Mouse (Mus musculus) urinary bladder, postnatal 36 days (tissue): Measurements from ENCODE around the gene Rab42.
"Not testable (repeated sequence)": the region's sequence is repeated elsewhere in the genome, so short reads cannot be mapped to it uniquely, and the experiment has no call there.

Source experiments
- DNase-seq, 2 experiments: peaks; one replicate each; pipeline ENCODE4 v3.0.0; 2022; ENCODE audit warnings: low spot score in 2 of 2, mixed read lengths in 1 of 2

The Rab42 gene

GRCm38 (mm10) chr4:132311801-132312200 lies 8.6 kb upstream of the Rab42 start:
- no peak for DNase-seq

GRCm38 (mm10) chr4:132311209-132311608 lies 8.0 kb upstream of the Rab42 start:
- DNase-seq, result no peak

GRCm38 (mm10) chr4:132309849-132310472 lies 6.8 kb upstream of the Rab42 start:
- peak in 1 of 2 experiments; percentile 31 for DNase-seq

- DNase-seq, result peak in 1 of 2 experiments; percentile 17
These were observed 6.1 kb upstream of the Rab42 start for GRCm38 (mm10) chr4:132309140-132309848.

GRCm38 (mm10) chr4:132308437-132309139 lies 5.4 kb upstream of the Rab42 start:
- DNase-seq, result peak; percentile 85 to 90

GRCm38 (mm10) chr4:132306004-132306403 lies 2.8 kb upstream of the Rab42 start:
- no peak for DNase-seq

- no peak for DNase-seq
These were observed 2.1 kb upstream of the Rab42 start for GRCm38 (mm10) chr4:132305276-132305675.

GRCm38 (mm10) chr4:132303484-132303883 lies 299 bp upstream of the Rab42 start:
- not testable (repeated sequence) for DNase-seq

GRCm38 (mm10) chr4:132301965-132302938 lies 933 bp downstream of the Rab42 start:
- no peak for DNase-seq

- DNase-seq, result no peak
These were observed 1.7 kb downstream of the Rab42 start for GRCm38 (mm10) chr4:132301486-132301885.

GRCm38 (mm10) chr4:132299849-132300248 lies 3.3 kb downstream of the Rab42 start:
- no peak for DNase-seq

- DNase-seq, result no peak
These were observed 7.3 kb downstream of the Rab42 start for GRCm38 (mm10) chr4:132295696-132296390.

- no peak for DNase-seq
These were observed 9.4 kb downstream of the Rab42 start for GRCm38 (mm10) chr4:132293682-132294240.

- DNase-seq, result no peak
These were observed 10.2 kb downstream of the Rab42 start for GRCm38 (mm10) chr4:132292988-132293387.

GRCm38 (mm10) chr4:132291624-132292335 lies 11.4 kb downstream of the Rab42 start:
- DNase-seq, result no peak

GRCm38 (mm10) chr4:132291056-132291455 lies 12.1 kb downstream of the Rab42 start:
- DNase-seq, result no peak

GRCm38 (mm10) chr4:132288840-132289239 lies 14.3 kb downstream of the Rab42 start:
- DNase-seq, result not testable (repeated sequence)

GRCm38 (mm10) chr4:132275949-132276348 lies 27.2 kb downstream of the Rab42 start:
- no peak for DNase-seq

- DNase-seq, result peak; percentile 86 to 91
These were observed 28.9 kb downstream of the Rab42 start, which contains the start of gene Taf12 for GRCm38 (mm10) chr4:132274156-132274862. Taf12 (plus strand) TSS chr4:132274375.
